Mouse (Mus musculus) liver, postnatal 0 days (tissue): ENCODE measurements at regions not wholly inside any gene's neighbourhood (a gene's known extent, or its start where the extent isn't known, plus 50 kb on each side); places are given as distances from the start of the nearest gene placed in this dataset.

ENCODE experiments used
- CTCF ChIP-seq: sonication (generic); IDR thresholded peaks from 2 replicates; pipeline ENCODE4 v1.5.1; 2016; ENCODE audit warnings: antibody characterized with exemption, low read depth
- EP300 ChIP-seq: IDR thresholded peaks from 2 replicates; pipeline ENCODE4 v1.6.1; 2016; ENCODE audit warnings: antibody characterized with exemption, low read depth, mild to moderate bottlenecking

DNA sequence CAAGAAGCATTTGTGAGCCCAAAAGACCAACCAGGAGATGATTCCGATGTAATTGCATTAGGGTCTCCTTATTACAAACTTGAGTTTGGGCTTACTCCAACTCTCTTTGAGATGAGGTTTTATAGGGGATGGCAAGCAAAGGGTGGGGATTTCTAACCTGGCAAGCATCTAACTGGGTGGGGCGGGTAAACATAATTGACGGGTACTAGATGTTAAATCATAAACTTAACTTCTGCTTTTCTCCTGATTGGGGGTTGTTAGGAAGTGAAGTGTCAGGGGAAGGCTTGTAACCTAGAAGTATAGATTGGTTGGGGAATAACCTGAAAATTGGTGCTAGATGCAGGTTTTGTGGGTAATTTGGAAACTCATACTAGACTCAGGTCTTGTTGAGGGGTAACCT lies 287.2 kb downstream of the Aldoart1 start:
- TF ChIP-seq CTCF, result no peak
- TF ChIP-seq EP300, result no peak
